Mouse (Mus musculus) macrophage (primary cell): ENCODE data around the gene Cfdp1. TPM values are rescaled to one million over a fixed set of nuclear protein-coding genes. Genes with fewer than 3 reads are reported as not detected.

Experiments used
- H3K27ac ChIP-seq: fragments of 350-480 bp; formaldehyde crosslinking; 2 replicates; pipeline ENCODE4 v1.9.0; 2021
- H3K36me3 ChIP-seq: fragments of 350-480 bp; formaldehyde crosslinking; 2 replicates; pipeline ENCODE4 v1.9.0; 2021; ENCODE audit errors: inconsistent target
- H3K4me3 ChIP-seq: fragments of 350-480 bp; formaldehyde crosslinking; 2 replicates; pipeline ENCODE4 v1.9.0; 2021; ENCODE audit errors: inconsistent target
- H3K79me2 ChIP-seq: fragments of 350-480 bp; formaldehyde crosslinking; 2 replicates; pipeline ENCODE4 v1.9.0; 2021; ENCODE audit errors: inconsistent target
- WGBS: methylation state at CpG from one replicate; pipeline ENCODE4 v1.1.7; 2026; ENCODE audit warnings: inconsistent platforms; ENCODE audit not compliant: missing documents; 5-methylcytosine and 5-hydroxymethylcytosine counted together
- polyA plus RNA-seq: library from polyadenylated mRNA; stranded (reverse); fragments of 250-400 nt; gene quantifications from 3 replicates; pipeline ENCODE4 v1.2.4, GENCODE M21; 2018; ENCODE audit warnings: inconsistent platforms

The Cfdp1 gene
- polyA plus RNA-seq, 1 experiment from 2014 or later, result 192 TPM

- Histone ChIP-seq H3K27ac (no peak overlapping the region), H3K36me3 (no peaks in the 10 kb centered on the region), H3K4me3 (no peak overlapping the region), H3K79me2 (no peaks in the 10 kb centered on the region)
- WGBS, result 83% methylated on average over 8 of the region's 8 CpGs
These were observed 113.1 kb downstream of the Cfdp1 start for GRCm38 (mm10) chr8:111740994-111741393.

- no peak overlapping the region for H3K27ac ChIP-seq
- H3K36me3 ChIP-seq, result no peaks in the 10 kb centered on the region
- 87% methylated on average over 6 of the region's 7 CpGs for WGBS
- H3K4me3 ChIP-seq, result no peak overlapping the region
- no peaks in the 10 kb centered on the region for H3K79me2 ChIP-seq
These were observed 113.8 kb downstream of the Cfdp1 start for GRCm38 (mm10) chr8:111740301-111740711.

- Histone ChIP-seq H3K4me3 (no peak overlapping the region), H3K36me3 (no peaks in the 10 kb centered on the region), H3K27ac (no peak overlapping the region), H3K79me2 (no peaks in the 10 kb centered on the region)
- WGBS, result 45% methylated on average over 7 of the region's 7 CpGs
These were observed 114.5 kb downstream of the Cfdp1 start for GRCm38 (mm10) chr8:111739604-111740003.

GRCm38 (mm10) chr8:111738867-111739266 lies 115.2 kb downstream of the Cfdp1 start:
- Histone ChIP-seq H3K79me2 (no peaks in the 10 kb centered on the region), H3K27ac (no peak overlapping the region), H3K4me3 (no peak overlapping the region), H3K36me3 (no peaks in the 10 kb centered on the region)
- 65% methylated on average over 6 of the region's 6 CpGs for WGBS

- Histone ChIP-seq H3K27ac (no peak overlapping the region), H3K36me3 (no peaks in the 10 kb centered on the region), H3K4me3 (no peak overlapping the region), H3K79me2 (no peaks in the 10 kb centered on the region)
- 79% methylated on average over 7 of the region's 7 CpGs for WGBS
These were observed 117.8 kb downstream of the Cfdp1 start for GRCm38 (mm10) chr8:111736321-111736720.

- H3K4me3 ChIP-seq, result no peak overlapping the region
- H3K79me2 ChIP-seq, result no peaks in the 10 kb centered on the region
- H3K36me3 ChIP-seq, result no peaks in the 10 kb centered on the region
- WGBS, result 72% methylated on average over 4 of the region's 4 CpGs
- H3K27ac ChIP-seq, result no peak overlapping the region
These were observed 118.3 kb downstream of the Cfdp1 start for GRCm38 (mm10) chr8:111735791-111736190.

GRCm38 (mm10) chr8:111735335-111735761 lies 118.7 kb downstream of the Cfdp1 start:
- H3K79me2 ChIP-seq, result no peaks in the 10 kb centered on the region
- no peaks in the 10 kb centered on the region for H3K36me3 ChIP-seq
- WGBS, result 53% methylated on average over 8 of the region's 8 CpGs
- H3K27ac ChIP-seq, result no peak overlapping the region
- H3K4me3 ChIP-seq, result no peak overlapping the region

GRCm38 (mm10) chr8:111734244-111734960 lies 119.7 kb downstream of the Cfdp1 start:
- no peak overlapping the region for H3K4me3 ChIP-seq
- H3K36me3 ChIP-seq, result no peaks in the 10 kb centered on the region
- WGBS, result 72% methylated on average over 6 of the region's 6 CpGs
- H3K27ac ChIP-seq, result no peak overlapping the region
- no peaks in the 10 kb centered on the region for H3K79me2 ChIP-seq

GRCm38 (mm10) chr8:111733581-111734243 lies 120.4 kb downstream of the Cfdp1 start:
- Histone ChIP-seq H3K79me2 (no peaks in the 10 kb centered on the region), H3K27ac (no peak overlapping the region), H3K4me3 (no peak overlapping the region), H3K36me3 (no peaks in the 10 kb centered on the region)
- WGBS, result 46% methylated on average over 5 of the region's 5 CpGs

- no peak overlapping the region for H3K27ac ChIP-seq
- 30% methylated on average over 10 of the region's 10 CpGs for WGBS
- H3K4me3 ChIP-seq, result no peak overlapping the region
- no peaks in the 10 kb centered on the region for H3K36me3 ChIP-seq
- H3K79me2 ChIP-seq, result no peaks in the 10 kb centered on the region
These were observed 121.5 kb downstream of the Cfdp1 start for GRCm38 (mm10) chr8:111732406-111733085.

GRCm38 (mm10) chr8:111732004-111732403 lies 122.1 kb downstream of the Cfdp1 start:
- 0% methylated on average over 32 of the region's 41 CpGs for WGBS
- H3K36me3 ChIP-seq, result no peaks in the 10 kb centered on the region
- no peak overlapping the region for H3K27ac ChIP-seq
- no peaks in the 10 kb centered on the region for H3K79me2 ChIP-seq
- H3K4me3 ChIP-seq, result no peak overlapping the region

GRCm38 (mm10) chr8:111731231-111731977 lies 122.7 kb downstream of the Cfdp1 start:
- no peak overlapping the region for H3K4me3 ChIP-seq
- no peaks in the 10 kb centered on the region for H3K79me2 ChIP-seq
- 4% methylated on average over 29 of the region's 39 CpGs for WGBS
- no peaks in the 10 kb centered on the region for H3K36me3 ChIP-seq
- no peak overlapping the region for H3K27ac ChIP-seq

GRCm38 (mm10) chr8:111729233-111730170 lies 124.6 kb downstream of the Cfdp1 start:
- Histone ChIP-seq H3K4me3 (no peak overlapping the region), H3K27ac (no peak overlapping the region), H3K79me2 (no peaks in the 10 kb centered on the region), H3K36me3 (no peaks in the 10 kb centered on the region)
- WGBS, result 85% methylated on average over 7 of the region's 7 CpGs

- 78% methylated on average over 4 of the region's 5 CpGs for WGBS
- no peaks in the 10 kb centered on the region for H3K36me3 ChIP-seq
- no peak overlapping the region for H3K4me3 ChIP-seq
- H3K27ac ChIP-seq, result no peak overlapping the region
- no peaks in the 10 kb centered on the region for H3K79me2 ChIP-seq
These were observed 125.6 kb downstream of the Cfdp1 start for GRCm38 (mm10) chr8:111728481-111728880.
